ENCODE assay signal across 8 mouse cellular contexts in genomic region chr17:24886134-24886931, GRCm38 (mm10). TPM values are rescaled to one million over a fixed set of nuclear protein-coding genes. Genes with fewer than 3 reads are reported as not detected.
A peak's percentile ranks its signal among the peaks of the same experiment; 100 is the strongest.
DNase-seq lines count a peak whose midpoint lies in the region; ATAC-seq lines count a peak whose summit lies in the region.

Nubp2 (minus strand) TSS chr17:24886349.
Spsb3 (plus strand) TSS chr17:24886643.

- peak within 1 kb of the TSS; percentile 72 for H3K9ac ChIP-seq in hindbrain, embryonic 15.5 days

- ATAC-seq in hindbrain, embryonic 15.5 days (ENCODE audit: low FRiP score, low read depth) = peak; percentile 98

- peaks cover 28% of the 10 kb centered on the region for H3K4me1 ChIP-seq in hindbrain, embryonic 15.5 days (replicated peaks)

- WGBS in hindbrain, embryonic 15.5 days = under 1% methylated on average over 69 of the region's 69 CpGs

- H3K4me3 ChIP-seq in hindbrain, embryonic 15.5 days = peak within 1 kb of the TSS; percentile 77

- peak within 1 kb of the TSS; percentile 70 for H3K4me2 ChIP-seq in hindbrain, embryonic 15.5 days

- peak; percentile 99 for DNase-seq in T-cell, adult 2 months (ENCODE audit: low spot score)
- DNase-seq in cerebellum, postnatal 36 days = peak; percentile 98 to 99
- peak; percentile 97 to 100 for DNase-seq in frontal cortex, postnatal 36 days (ENCODE audit: low spot score in 2 of 2)
- peak; percentile 99 for DNase-seq in left cerebral cortex, adult 11 months (ENCODE audit: low spot score)
- peak; percentile 98 for DNase-seq in lung, postnatal 4 days
- DNase-seq in retina, postnatal 7 days (ENCODE audit: low read depth, low spot score) = peak; percentile 98
- peak; percentile 91 for DNase-seq in urinary bladder, adult 2 months (ENCODE audit: low spot score)

- no peaks in the 10 kb centered on the region for H3K9me3 ChIP-seq in hindbrain, embryonic 15.5 days

- peaks cover 29% of the 10 kb centered on the region for H3K36me3 ChIP-seq in hindbrain, embryonic 15.5 days

- peak within 1 kb of the TSS; percentile 81 for H3K27ac ChIP-seq in hindbrain, embryonic 15.5 days (replicated peaks)

- H3K27me3 ChIP-seq in hindbrain, embryonic 15.5 days = no peaks in the 10 kb centered on the region

RNA-seq across cellular contexts. Expression of gene Nubp2, which starts in this region (rescaled TPM):
- polyA plus RNA-seq in hindbrain, embryonic 15.5 days (2015; fragmentation: Nextera tagmentation; extraction: Ambion mirVana) = 62.7 and 65.2 TPM in 2 replicates
- 17.6 and 22.4 TPM in 2 replicates for polyA plus RNA-seq in urinary bladder, adult 2 months (2012; rRNA removed)

RNA-seq across cellular contexts. Expression of gene Spsb3, which starts in this region (rescaled TPM):
- 78.5 and 87.6 TPM in 2 replicates for polyA plus RNA-seq in hindbrain, embryonic 15.5 days (2015; fragmentation: Nextera tagmentation; extraction: Ambion mirVana)
- 30.2 and 34.8 TPM in 2 replicates for polyA plus RNA-seq in urinary bladder, adult 2 months (2012; rRNA removed)

Comparison
In these comparisons a context has a peak if more than half of its experiments do, and no peak if none do; other contexts are left out.
1. Peak in every context shown above with its lines: DNase-seq, ATAC-seq, H3K4me3 ChIP-seq and H3K27ac ChIP-seq.